Mouse (Mus musculus): Measurements from ENCODE around the gene Tbc1d14.

GRCm38 (mm10) chr5:36553886-36554285, 39.2 kb downstream of the Tbc1d14 start:
- no peak for TF ChIP-seq CTCF (IDR thresholded peaks at IDR 0.05; ENCODE audit: insufficient read depth, low read length)
- TF ChIP-seq POLR2A (IDR thresholded peaks at IDR 0.05; ENCODE audit: borderline replicate concordance, extremely low read depth, low read depth, low read length): no peak

All from lung, adult 2 months (tissue).